Mouse (Mus musculus): ENCODE data around the gene Galnt16.

Gene Galnt16

GRCm38 (mm10) chr12:80517977-80518376, at the start of gene Galnt16:
Galnt16 (plus strand) TSS chr12:80518277.
- no peak for DNase-seq (ENCODE audit: low read depth, low spot score)

DNA sequence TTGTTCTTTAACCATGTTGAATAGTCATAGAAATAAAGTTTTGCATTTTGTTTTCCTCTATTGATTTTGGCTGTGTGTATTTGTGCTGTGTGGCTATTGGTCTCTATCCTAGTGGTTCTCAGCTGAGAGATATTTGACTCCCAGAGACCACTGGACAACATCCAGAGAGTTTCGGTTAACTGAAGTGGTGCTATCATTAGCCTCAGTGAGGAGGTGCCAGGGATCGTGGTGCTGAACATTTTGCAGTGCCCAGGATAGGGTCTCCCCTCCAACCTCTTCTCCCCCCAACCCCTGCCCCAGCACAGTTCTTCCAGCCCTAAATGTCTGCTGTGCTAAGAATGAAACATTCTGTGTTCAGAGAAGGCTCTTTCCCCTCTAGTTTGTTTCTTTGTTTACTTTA, 47.9 kb upstream of the Galnt16 start:
- no peak for DNase-seq (ENCODE audit: low read depth, low spot score)

DNA sequence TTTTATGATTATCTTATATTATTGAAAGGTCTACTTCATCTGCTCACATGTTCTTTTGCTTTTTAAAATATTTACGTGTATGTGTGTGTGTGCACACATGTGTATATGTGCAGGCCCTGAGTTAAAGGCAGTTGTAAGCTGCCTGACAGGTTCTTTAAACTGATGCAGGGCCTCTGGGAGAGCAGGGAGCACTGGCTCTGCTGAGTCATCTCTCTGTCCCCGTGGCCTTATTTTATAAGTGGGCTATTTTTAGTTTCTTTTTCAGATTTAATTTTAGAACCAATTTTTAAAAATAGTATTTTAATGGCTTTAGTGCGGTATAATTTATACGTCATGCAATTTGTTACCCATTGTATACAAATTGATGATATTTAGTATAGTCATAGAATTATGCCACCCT, 46.2 kb upstream of the Galnt16 start:
- DNase-seq (ENCODE audit: low read depth, low spot score), result no peak

GRCm38 (mm10) chr12:80473731-80474130, 44.3 kb upstream of the Galnt16 start:
- no peak for DNase-seq (ENCODE audit: low read depth, low spot score)

- no peak for DNase-seq (ENCODE audit: low read depth, low spot score)
Measured at GRCm38 (mm10) chr12:80479986-80480385, 38.1 kb upstream of the Galnt16 start.

- DNase-seq (ENCODE audit: low read depth, low spot score), result peak; percentile 74
Measured at GRCm38 (mm10) chr12:80483397-80483796, 34.7 kb upstream of the Galnt16 start.

DNA sequence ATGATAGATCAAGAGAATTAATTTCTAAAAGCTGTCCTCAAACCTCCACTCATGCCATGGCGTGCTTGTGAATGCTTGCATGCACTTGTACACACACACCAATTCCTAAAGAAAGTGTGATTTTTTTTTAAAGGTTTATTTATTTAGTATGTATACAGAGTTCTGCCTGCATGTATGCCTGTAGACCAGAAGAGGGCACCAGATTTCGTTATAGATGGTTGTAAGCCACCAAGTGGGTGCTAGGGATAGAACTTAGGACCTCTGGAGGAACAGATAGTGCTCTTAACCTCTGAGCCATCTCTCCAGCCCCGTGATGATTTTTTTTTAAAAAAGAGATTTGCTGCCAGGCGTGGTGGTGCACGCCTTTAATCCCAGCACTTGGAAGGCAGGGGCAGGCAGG, 24.8 kb upstream of the Galnt16 start:
- peak; percentile 43 for DNase-seq (ENCODE audit: low read depth, low spot score)

GRCm38 (mm10) chr12:80495691-80496090, 22.4 kb upstream of the Galnt16 start:
- DNase-seq (ENCODE audit: low read depth, low spot score), result no peak

DNA sequence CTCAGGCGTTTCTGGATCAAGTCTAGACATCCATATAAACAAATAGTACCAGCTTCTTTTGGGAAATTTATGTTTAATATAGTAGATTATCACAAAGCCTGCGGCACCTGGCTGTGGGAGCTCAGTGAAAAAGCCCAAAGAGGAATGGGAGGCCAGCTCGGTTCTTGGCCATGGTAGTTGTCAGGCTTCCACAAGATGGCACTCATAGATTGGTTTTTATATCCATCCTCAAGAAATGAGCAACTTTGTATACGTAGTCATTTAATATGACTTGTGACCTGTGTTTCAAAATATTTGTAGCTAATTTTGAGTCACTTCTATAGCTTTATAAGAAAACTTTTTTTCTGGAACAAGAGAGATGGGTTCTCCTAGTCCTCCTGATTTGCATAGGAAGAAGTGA, 19.7 kb upstream of the Galnt16 start:
- DNase-seq (ENCODE audit: low read depth, low spot score), result no peak

DNA sequence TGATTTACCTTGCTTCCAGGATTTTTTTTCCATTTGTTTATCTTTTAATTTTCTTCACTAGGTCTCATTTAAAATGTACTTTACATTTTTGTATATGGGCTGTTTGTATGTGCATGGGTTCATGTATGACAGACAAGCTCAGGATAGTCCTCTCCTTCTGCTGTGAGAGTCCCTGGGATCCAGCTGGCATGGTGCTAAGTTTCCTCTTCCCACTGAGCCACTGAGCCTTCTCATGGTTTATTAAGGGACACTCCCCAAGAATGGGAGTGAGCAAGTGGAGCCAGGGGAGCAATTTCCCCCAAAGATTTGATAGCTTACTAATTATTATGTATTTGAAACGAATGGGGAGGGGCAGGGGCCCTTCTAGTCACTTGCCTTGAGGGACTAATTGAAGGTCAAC, 17.6 kb upstream of the Galnt16 start:
- DNase-seq (ENCODE audit: low read depth, low spot score), result no peak

GRCm38 (mm10) chr12:80504718-80505117, 13.4 kb upstream of the Galnt16 start:
- DNase-seq (ENCODE audit: low read depth, low spot score), result no peak

DNA sequence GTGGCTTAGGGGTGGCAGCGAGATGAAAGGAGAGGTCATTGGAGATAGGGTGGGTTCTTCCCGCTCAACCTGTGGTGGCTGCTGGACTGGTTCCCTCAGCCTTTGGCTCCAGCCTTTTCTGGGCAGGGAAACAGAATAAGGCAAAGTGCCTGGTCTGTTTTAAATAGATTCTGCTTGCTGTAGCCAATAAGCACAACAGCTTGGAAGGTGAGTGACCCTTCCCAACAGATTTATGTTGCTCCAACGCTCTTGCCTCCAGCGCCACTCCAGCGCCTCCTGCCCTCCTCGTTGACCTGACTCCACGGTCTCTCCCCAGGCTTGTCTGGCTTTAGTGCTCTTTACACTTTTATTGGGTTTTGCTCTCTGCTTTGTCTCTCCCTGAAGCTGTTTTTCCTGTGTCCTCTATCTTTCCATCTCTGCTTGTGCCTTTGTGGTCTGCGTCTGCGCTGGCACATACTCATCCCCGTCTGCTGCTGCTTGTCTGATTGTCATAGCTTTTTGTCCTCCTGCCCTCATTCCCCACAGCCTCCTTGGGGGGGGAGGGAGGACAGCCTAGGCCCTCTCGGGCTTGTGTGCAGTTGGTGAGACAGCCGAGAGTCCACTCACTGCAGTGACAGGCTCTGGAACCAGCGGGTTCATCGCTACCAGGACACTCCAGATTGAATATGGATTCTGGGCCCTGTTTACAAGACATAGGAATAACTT, 10.9 kb upstream of the Galnt16 start:
- no peak for DNase-seq (ENCODE audit: low read depth, low spot score)

DNA sequence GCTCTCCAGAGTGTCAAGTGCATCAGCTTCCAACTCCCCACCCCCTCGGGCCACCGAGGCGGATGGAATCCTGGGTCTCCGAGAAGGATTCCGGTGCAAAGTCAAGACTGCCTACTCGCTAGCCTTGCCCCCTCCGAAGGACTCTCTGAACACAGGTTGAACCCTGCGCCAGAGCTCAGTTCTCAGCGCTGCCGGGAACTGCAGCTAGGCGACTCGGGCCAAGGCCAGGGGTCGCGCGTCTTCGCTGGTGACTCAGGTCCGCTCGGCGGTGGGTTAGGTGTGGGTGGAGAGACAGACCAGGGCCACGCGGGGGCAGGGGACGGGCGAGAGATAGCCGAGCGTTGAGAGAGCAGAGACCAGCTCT, 298 bp downstream of the Galnt16 start:
- DNase-seq (ENCODE audit: low read depth, low spot score), result peak; percentile 69

GRCm38 (mm10) chr12:80518757-80519620, 912 bp downstream of the Galnt16 start:
- DNase-seq (ENCODE audit: low read depth, low spot score), result peak; percentile 77

- peak; percentile 75 for DNase-seq (ENCODE audit: low read depth, low spot score)
Measured at GRCm38 (mm10) chr12:80519621-80520332, 1.7 kb downstream of the Galnt16 start.

- no peak for DNase-seq (ENCODE audit: low read depth, low spot score)
Measured at GRCm38 (mm10) chr12:80522006-80522405, 3.9 kb downstream of the Galnt16 start.

GRCm38 (mm10) chr12:80524276-80524921, 6.3 kb downstream of the Galnt16 start:
- DNase-seq (ENCODE audit: low read depth, low spot score), result peak; percentile 90

DNA sequence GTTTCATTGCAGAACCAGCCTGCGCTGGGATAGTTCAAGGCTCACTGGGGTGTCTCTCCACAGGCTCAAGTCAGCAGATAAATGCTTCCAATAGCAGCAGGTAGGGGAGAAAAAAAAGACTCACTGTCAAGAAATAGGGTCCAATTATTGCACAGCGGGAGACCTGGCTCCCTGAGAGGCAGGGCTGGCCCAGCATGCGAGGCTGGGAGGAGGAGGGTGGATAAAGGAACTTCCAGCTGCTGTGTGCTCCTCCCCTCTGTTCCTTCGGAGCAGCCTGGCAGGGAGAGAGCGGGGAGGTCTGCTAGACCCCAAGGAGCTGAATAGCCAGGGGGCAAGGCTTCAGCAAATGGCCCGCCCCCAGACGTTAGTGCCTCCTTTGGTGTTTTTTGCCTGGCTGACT, 7.4 kb downstream of the Galnt16 start:
- DNase-seq (ENCODE audit: low read depth, low spot score), result peak; percentile 92

- no peak for DNase-seq (ENCODE audit: low read depth, low spot score)
Measured at GRCm38 (mm10) chr12:80526511-80526910, 8.4 kb downstream of the Galnt16 start.

DNA sequence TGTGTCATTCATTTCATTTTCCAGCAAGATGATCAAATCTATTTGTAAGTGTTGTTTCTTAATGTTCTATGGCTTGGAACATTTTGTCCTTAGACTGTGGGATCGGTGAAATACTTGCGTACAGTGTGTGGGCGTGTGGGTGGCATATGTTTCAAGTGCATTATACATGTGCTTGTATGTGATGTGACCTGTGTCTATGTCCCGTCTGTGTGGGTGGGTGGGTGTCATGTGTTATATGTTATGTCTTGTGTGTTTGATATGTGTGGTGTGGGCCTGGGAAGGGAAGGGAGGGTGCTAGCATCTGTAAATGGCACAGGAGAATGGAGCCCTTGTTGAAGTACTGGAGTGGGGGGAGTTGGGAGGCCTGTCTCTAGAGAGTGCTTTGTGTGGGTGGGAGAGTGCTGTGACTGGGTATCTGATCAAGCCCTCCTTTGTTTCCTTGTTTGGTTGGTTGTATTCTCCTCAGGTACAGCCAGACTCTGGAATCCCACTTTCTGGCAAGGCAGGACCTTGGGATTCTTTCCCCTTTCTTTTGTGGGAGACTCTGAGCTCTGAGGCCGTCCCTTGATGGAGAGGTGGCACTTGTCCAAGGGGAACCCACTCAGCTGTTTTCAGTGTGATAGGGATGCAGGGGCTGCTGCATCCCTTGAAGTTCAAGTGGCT, 9.8 kb downstream of the Galnt16 start:
- no peak for DNase-seq (ENCODE audit: low read depth, low spot score)

- no peak for DNase-seq (ENCODE audit: low read depth, low spot score)
Measured at GRCm38 (mm10) chr12:80530052-80530451, 12.0 kb downstream of the Galnt16 start.

Measured in ZHBTc4 (cell line).